Mouse (Mus musculus): ENCODE measurements around the gene Atrnl1.

DNA sequence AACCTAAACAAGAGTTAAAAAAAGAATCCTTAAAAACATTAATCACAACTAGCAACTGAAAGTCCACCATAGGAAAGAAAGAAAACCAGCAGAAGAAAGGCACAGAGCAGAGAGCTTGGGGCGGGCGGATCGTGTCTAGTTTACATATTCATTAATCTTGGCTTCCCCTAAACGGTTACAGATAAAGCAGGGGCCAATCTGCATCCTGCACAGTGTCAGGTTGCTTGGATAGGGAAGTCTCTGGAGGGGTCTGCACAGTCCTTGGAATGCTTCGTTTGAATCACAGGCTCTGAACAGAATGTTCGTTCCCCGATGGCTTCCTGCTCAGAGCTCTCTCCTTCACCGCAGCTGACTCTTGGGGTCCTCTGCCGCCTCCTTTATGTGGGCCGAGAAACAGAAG, 24.7 kb upstream of the Atrnl1 start:
- no peak for TF ChIP-seq POLR2A (IDR thresholded peaks at IDR 0.05; ENCODE audit: low read depth, low read length)
- TF ChIP-seq CTCF (IDR thresholded peaks at IDR 0.05; ENCODE audit: extremely low read depth, insufficient read length, insufficient replicate concordance, low read depth, low read length), result no peak

Measured in small intestine, adult 2 months (tissue).